Mouse (Mus musculus) ovary, postnatal 14 days (tissue): ENCODE data around the gene Chrm2.

Source experiments
- DNase-seq: peaks from one replicate; pipeline ENCODE4 v3.0.0; 2022; ENCODE audit warnings: low spot score

Gene Chrm2

GRCm38 (mm10) chr6:36517242-36517641 is 129.4 kb downstream of the Chrm2 start:
- no peak for DNase-seq

- DNase-seq, result no peak
Measured at GRCm38 (mm10) chr6:36523599-36523998, 135.7 kb downstream of the Chrm2 start.

- no peak for DNase-seq
Measured at GRCm38 (mm10) chr6:36528509-36528908, 140.6 kb downstream of the Chrm2 start.

GRCm38 (mm10) chr6:36541247-36541646 is 153.4 kb downstream of the Chrm2 start:
- no peak for DNase-seq

- no peak for DNase-seq
Measured at GRCm38 (mm10) chr6:36566886-36567285, 179.0 kb downstream of the Chrm2 start.
